Mouse (Mus musculus) forebrain, embryonic 12.5 days (tissue): ENCODE measurements at regions not wholly inside any gene's neighbourhood (a gene's known extent, or its start where the extent isn't known, plus 50 kb on each side); places are given as distances from the start of the nearest gene placed in this dataset.

Experiments
- ATAC-seq: fragments of 200-750 bp; cut with Nextera tagmentation; 2 replicates; pipeline ENCODE4 v1.8.0; 2017; ENCODE audit warnings: moderate TSS enrichment; ENCODE audit not compliant: low FRiP score
- H3K27ac ChIP-seq: fragments of 300-500 bp; sonication (generic); 2 replicates; pipeline ENCODE4 v1.5.1; 2016; ENCODE audit warnings: mild to moderate bottlenecking
- H3K27me3 ChIP-seq: fragments of 300-500 bp; sonication (generic); 2 replicates; pipeline ENCODE4 v1.6.1; 2016; ENCODE audit warnings: mild to moderate bottlenecking
- H3K36me3 ChIP-seq: fragments of 300-500 bp; sonication (generic); replicated peaks from 2 replicates; pipeline ENCODE4 v1.6.1; 2016; ENCODE audit warnings: mild to moderate bottlenecking
- H3K4me1 ChIP-seq: fragments of 300-500 bp; sonication (generic); 2 replicates; pipeline ENCODE4 v1.6.1; 2016
- H3K4me2 ChIP-seq: fragments of 300-500 bp; sonication (generic); 2 replicates; pipeline ENCODE4 v1.6.1; 2016; ENCODE audit warnings: mild to moderate bottlenecking, moderate library complexity
- H3K4me3 ChIP-seq: fragments of 300-500 bp; sonication (generic); replicated peaks from 2 replicates; pipeline ENCODE4 v1.5.1; 2016; ENCODE audit warnings: mild to moderate bottlenecking
- H3K9ac ChIP-seq: fragments of 300-500 bp; sonication (generic); 2 replicates; pipeline ENCODE4 v1.6.1; 2016; ENCODE audit warnings: mild to moderate bottlenecking
- H3K9me3 ChIP-seq: fragments of 300-500 bp; sonication (generic); 2 replicates; pipeline ENCODE4 v1.6.1; 2016
- whole genome bisulfite sequencing: fragments of 180-500 bp; shearing (Covaris S2); methylation state at CpG from one replicate; pipeline ENCODE4 v1.1.7; 2016; 5-methylcytosine and 5-hydroxymethylcytosine counted together

DNA sequence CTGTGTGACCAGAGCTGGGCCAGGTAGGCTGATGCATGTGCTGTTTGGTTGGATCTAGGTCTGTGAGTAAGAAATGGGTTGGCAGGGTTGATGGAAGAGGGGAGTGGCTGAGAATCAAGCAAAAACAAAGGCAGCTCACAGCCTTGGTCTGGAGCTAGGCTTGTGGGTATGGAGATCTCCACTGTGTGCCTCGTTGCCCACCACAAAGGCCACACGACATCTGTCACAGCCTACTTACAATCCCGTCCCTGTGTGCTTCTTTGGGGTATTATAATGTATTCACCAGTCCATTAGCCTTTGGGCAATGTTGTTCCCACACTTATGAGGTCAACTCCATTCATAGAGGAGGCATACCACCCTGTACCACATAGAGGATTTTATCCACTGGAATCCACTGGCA is 229.6 kb upstream of the Hs6st1 start:
- H3K4me3 ChIP-seq: no peak overlapping the region
- H3K27me3 ChIP-seq: no peaks in the 10 kb centered on the region
- H3K9ac ChIP-seq: no peak overlapping the region
- H3K27ac ChIP-seq: no peak overlapping the region
- no peak for ATAC-seq
- 80% methylated on average over 3 of the region's 3 CpGs for WGBS
- no peaks in the 10 kb centered on the region for H3K9me3 ChIP-seq
- H3K36me3 ChIP-seq: no peaks in the 10 kb centered on the region
- no peak overlapping the region for H3K4me2 ChIP-seq
- no peaks in the 10 kb centered on the region for H3K4me1 ChIP-seq

DNA sequence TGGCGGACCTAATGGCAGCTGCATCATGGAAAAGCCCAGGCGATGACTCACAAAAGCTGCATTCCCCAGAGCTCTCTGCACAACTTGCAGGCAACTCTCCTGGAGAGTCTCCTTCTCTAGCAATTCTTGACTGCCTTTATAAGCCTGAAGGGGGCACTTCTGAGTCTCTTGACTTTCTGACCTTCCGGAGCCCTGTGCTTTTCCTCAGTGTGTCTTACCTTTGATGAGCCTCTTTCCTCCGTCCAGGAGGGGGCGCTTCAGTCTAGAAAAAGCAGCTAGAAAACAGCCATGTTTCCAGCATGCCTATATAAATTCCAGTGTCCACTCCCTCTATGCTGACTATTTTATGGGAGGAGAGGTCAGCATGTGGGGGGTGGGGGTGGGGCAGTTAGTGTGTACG is 228.8 kb upstream of the Hs6st1 start:
- no peak for ATAC-seq
- no peak overlapping the region for H3K27ac ChIP-seq
- 74% methylated on average over 6 of the region's 6 CpGs for WGBS
- H3K27me3 ChIP-seq: no peaks in the 10 kb centered on the region
- no peak overlapping the region for H3K4me2 ChIP-seq
- H3K9me3 ChIP-seq: no peaks in the 10 kb centered on the region
- no peaks in the 10 kb centered on the region for H3K36me3 ChIP-seq
- no peak overlapping the region for H3K9ac ChIP-seq
- no peak overlapping the region for H3K4me3 ChIP-seq
- H3K4me1 ChIP-seq: no peaks in the 10 kb centered on the region

GRCm38 (mm10) chr1:35841626-35842025 is 226.6 kb upstream of the Hs6st1 start:
- H3K9me3 ChIP-seq: no peaks in the 10 kb centered on the region
- H3K9ac ChIP-seq: no peak overlapping the region
- WGBS: 89% methylated on average over 2 of the region's 2 CpGs
- H3K4me1 ChIP-seq: no peaks in the 10 kb centered on the region
- no peaks in the 10 kb centered on the region for H3K27me3 ChIP-seq
- ATAC-seq: no peak
- no peaks in the 10 kb centered on the region for H3K36me3 ChIP-seq
- no peak overlapping the region for H3K27ac ChIP-seq
- no peak overlapping the region for H3K4me3 ChIP-seq
- no peak overlapping the region for H3K4me2 ChIP-seq

DNA sequence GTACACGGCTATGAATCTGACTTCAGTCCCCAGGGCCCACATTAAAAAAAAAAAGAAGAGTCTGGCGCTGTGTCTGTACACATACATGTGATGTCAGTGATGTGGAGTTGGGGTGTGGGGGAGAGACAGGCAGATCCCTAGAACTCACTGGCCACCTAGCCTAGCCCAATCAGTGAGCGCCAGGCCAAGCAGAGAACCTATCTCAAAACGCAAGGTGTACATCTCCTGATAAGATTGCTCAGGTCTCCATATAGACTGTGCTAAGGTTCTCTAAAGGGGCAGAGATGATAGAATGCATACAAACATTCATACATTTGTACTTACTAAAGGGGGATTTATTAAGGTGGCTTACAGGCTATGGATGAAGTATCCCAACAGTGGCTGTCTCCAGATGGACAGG is 225.5 kb upstream of the Hs6st1 start:
- Histone ChIP-seq H3K4me2 (no peak overlapping the region), H3K36me3 (no peaks in the 10 kb centered on the region), H3K27ac (no peak overlapping the region), H3K27me3 (no peaks in the 10 kb centered on the region), H3K9me3 (no peaks in the 10 kb centered on the region), H3K9ac (no peak overlapping the region), H3K4me3 (no peak overlapping the region), H3K4me1 (no peaks in the 10 kb centered on the region)
- ATAC-seq: no peak
- WGBS: 97% methylated on average over 4 of the region's 4 CpGs

DNA sequence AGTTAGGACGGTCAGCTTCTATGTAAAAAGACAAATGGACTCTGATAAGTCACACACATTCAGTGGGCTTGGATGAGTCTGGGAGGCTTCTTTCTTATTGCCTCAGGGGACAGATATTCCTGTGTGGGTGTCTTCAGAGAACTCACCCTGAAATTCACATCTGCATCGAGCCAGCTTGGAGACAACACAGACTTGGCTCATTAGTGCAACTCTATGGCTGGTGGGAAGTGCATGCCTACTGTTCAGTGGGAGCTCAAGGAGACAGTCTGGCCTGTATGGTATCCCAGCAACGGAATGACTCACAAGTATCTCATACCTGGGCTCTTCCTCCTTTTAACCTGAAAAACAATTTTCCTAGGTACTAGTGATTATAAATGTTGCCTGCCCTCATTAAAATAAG is 224.6 kb upstream of the Hs6st1 start:
- no peak overlapping the region for H3K27ac ChIP-seq
- no peaks in the 10 kb centered on the region for H3K9me3 ChIP-seq
- no peak overlapping the region for H3K9ac ChIP-seq
- H3K4me2 ChIP-seq: no peak overlapping the region
- no peak overlapping the region for H3K4me3 ChIP-seq
- no peak for ATAC-seq
- H3K4me1 ChIP-seq: no peaks in the 10 kb centered on the region
- WGBS: 84% methylated on average over 3 of the region's 3 CpGs
- H3K36me3 ChIP-seq: no peaks in the 10 kb centered on the region
- no peaks in the 10 kb centered on the region for H3K27me3 ChIP-seq

GRCm38 (mm10) chr1:35846224-35846936 is 221.8 kb upstream of the Hs6st1 start:
- Histone ChIP-seq H3K9ac (no peak overlapping the region), H3K27me3 (no peaks in the 10 kb centered on the region), H3K9me3 (no peaks in the 10 kb centered on the region), H3K4me2 (no peak overlapping the region), H3K4me3 (no peak overlapping the region), H3K4me1 (no peaks in the 10 kb centered on the region), H3K36me3 (no peaks in the 10 kb centered on the region), H3K27ac (no peak overlapping the region)
- no peak for ATAC-seq
- 67% methylated on average over 11 of the region's 11 CpGs for WGBS

DNA sequence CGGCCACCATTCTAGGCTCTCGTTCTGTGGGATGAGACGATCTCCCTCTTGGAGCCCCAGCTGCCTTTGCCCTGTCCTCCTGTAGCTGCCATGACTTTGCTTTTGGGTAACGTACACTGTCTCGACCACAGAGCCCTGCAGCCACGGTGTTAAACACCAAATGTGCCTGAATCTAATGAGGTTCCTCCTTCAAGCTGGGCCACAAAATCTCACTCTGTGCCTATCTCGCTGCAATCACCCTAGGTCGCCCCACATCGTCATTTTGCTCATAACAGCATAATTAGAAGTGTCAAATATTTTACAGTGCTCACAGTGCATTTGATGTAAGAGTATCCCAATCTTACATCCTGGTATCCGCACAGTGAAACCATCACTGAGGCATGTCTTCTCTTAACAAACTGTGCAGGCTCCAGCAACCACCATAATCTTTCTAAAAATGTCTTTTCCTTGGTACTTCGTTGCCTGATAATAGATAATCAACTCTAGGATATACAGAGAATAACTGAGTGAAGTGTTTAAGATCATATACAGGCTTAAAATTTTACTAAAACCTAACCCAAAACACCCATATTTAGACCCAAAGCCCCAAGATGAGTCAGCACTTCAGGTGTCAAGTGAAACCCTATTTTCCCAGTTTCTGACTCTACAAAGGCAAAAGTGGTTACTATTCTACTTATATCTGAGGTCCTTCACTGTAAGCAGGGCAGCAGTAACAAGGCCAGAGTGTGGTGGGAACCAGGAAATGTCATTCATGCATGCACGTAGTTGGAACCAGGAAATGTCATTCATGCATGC is 219.8 kb upstream of the Hs6st1 start:
- no peak overlapping the region for H3K4me2 ChIP-seq
- H3K4me3 ChIP-seq: no peak overlapping the region
- no peak overlapping the region for H3K27ac ChIP-seq
- no peaks in the 10 kb centered on the region for H3K9me3 ChIP-seq
- no peak overlapping the region for H3K9ac ChIP-seq
- no peaks in the 10 kb centered on the region for H3K27me3 ChIP-seq
- H3K4me1 ChIP-seq: no peaks in the 10 kb centered on the region
- no peak for ATAC-seq
- WGBS: 85% methylated on average over 12 of the region's 12 CpGs
- no peaks in the 10 kb centered on the region for H3K36me3 ChIP-seq

- Histone ChIP-seq H3K4me2 (no peak overlapping the region), H3K27me3 (no peaks in the 10 kb centered on the region), H3K4me3 (no peak overlapping the region), H3K9ac (no peak overlapping the region), H3K36me3 (no peaks in the 10 kb centered on the region), H3K4me1 (no peaks in the 10 kb centered on the region), H3K27ac (no peak overlapping the region), H3K9me3 (no peaks in the 10 kb centered on the region)
- ATAC-seq: no peak
- 88% methylated on average over 11 of the region's 11 CpGs for WGBS
Measured at GRCm38 (mm10) chr1:35849406-35850190, 218.6 kb upstream of the Hs6st1 start.

DNA sequence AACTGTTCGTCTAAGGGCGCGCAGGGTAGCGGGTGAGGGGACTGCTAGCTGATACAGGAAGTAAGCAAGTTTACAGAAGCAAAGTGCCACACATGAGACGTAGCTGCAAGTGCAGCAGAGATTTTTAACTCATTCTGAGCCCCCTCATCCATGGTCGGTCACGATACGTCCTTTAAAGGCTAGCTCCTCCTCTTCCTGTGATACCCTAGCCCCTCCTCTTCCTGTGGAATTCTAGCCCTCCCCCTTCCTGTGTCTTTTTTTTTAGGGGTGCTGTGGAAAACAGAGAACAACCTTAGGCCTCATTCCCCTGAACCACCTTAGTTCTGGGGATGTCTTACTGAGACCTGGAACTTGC is 218.0 kb upstream of the Hs6st1 start:
- 90% methylated on average over 8 of the region's 8 CpGs for WGBS
- ATAC-seq: no peak
- no peak overlapping the region for H3K4me2 ChIP-seq

DNA sequence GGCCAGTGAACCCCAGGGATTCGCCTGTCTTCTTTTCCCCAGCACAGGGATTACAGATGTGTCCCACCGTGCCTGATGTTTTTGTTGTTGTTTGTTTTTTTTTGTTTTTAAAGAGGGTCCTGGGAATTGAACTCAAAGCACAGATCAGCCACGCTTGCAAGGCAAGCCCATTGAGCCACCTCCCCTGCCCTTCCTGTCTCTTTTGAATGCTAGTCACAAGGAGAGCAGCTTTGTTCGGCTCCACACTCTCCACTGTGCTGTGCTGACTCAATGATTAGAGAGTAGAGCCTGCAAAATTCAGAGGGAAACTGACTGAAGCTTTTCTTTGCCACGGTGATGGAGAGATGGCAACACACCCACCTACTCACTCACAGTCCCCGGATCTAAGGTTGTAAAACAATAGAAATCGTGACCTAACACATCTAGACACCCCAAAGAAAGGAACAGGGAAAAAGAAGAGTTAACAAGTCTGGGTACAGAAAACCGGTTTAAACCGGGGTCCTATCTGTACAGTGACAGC is 217.6 kb upstream of the Hs6st1 start:
- Histone ChIP-seq H3K27me3 (no peaks in the 10 kb centered on the region), H3K4me1 (no peaks in the 10 kb centered on the region), H3K4me2 (no peak overlapping the region), H3K36me3 (no peaks in the 10 kb centered on the region), H3K27ac (no peak overlapping the region), H3K9ac (no peak overlapping the region), H3K4me3 (no peak overlapping the region), H3K9me3 (no peaks in the 10 kb centered on the region)
- no peak for ATAC-seq
- WGBS: 72% methylated on average over 9 of the region's 9 CpGs

More for the DNA sequence above, 218.0 kb upstream of the Hs6st1 start:
- no peak overlapping the region for H3K9ac ChIP-seq
- no peaks in the 10 kb centered on the region for H3K9me3 ChIP-seq
- H3K4me1 ChIP-seq: no peaks in the 10 kb centered on the region
- no peaks in the 10 kb centered on the region for H3K36me3 ChIP-seq
- no peak overlapping the region for H3K27ac ChIP-seq
- H3K27me3 ChIP-seq: no peaks in the 10 kb centered on the region
- H3K4me3 ChIP-seq: no peak overlapping the region

GRCm38 (mm10) chr1:35851681-35852409 is 216.4 kb upstream of the Hs6st1 start:
- Histone ChIP-seq H3K27ac (no peak overlapping the region), H3K4me3 (no peak overlapping the region), H3K9ac (no peak overlapping the region), H3K4me2 (no peak overlapping the region), H3K27me3 (no peaks in the 10 kb centered on the region), H3K9me3 (no peaks in the 10 kb centered on the region), H3K4me1 (no peaks in the 10 kb centered on the region), H3K36me3 (no peaks in the 10 kb centered on the region)
- ATAC-seq: no peak
- WGBS: 91% methylated on average over 4 of the region's 4 CpGs

- Histone ChIP-seq H3K4me1 (no peaks in the 10 kb centered on the region), H3K27ac (no peak overlapping the region)
- 88% methylated on average over 1 of the region's 1 CpGs for WGBS
Measured at GRCm38 (mm10) chr1:35853018-35853417, 215.2 kb upstream of the Hs6st1 start.

More at GRCm38 (mm10) chr1:35853018-35853417, 215.2 kb upstream of the Hs6st1 start:
- Histone ChIP-seq H3K36me3 (no peaks in the 10 kb centered on the region), H3K4me3 (no peak overlapping the region), H3K27me3 (no peaks in the 10 kb centered on the region), H3K4me2 (no peak overlapping the region), H3K9me3 (no peaks in the 10 kb centered on the region), H3K9ac (no peak overlapping the region)
- ATAC-seq: no peak
